Mouse (Mus musculus): ENCODE results near the gene Mical1. TPM values are rescaled to one million over a fixed set of nuclear protein-coding genes. Genes with fewer than 3 reads are reported as not detected.

Gene Mical1
- total and polyA plus RNA-seq, 3 experiments, result 1.3 to 15.7 TPM; not detected in 1

DNA sequence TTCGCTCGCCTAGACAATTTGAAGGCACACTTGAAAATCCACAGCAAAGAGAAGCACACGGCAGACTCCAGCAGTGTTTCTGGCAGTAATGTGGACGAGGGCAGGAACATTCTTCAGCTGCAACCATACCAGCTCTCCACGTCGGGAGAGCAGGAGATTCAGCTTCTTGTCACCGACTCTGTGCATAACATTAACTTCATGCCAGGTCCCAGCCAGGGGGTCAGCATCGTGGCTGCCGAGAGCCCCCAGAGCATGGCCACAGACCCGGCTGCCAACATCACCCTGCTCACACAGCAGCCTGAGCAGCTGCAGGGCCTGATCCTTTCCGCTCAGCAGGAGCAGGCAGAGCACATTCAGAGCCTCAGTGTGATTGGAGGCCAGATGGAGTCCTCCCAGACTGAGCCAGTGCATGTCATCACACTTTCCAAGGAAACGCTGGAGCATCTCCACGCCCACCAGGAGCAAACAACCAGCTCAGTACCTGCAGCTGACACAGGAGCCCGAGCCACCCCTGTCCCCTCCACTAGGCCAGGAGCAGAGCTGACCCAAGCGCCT, 11.6 kb upstream of the Mical1 start:
- no peak for DNase-seq (ENCODE audit: low read depth, low spot score)
- H3K4me1 ChIP-seq (ENCODE audit: control insufficient read depth in 1 of 2, insufficient read depth in 2 of 2, low read length in 2 of 2), result no peaks in the 10 kb centered on the region
- H3K27me3 ChIP-seq (ENCODE audit: control insufficient read depth in 1 of 2, insufficient read depth in 2 of 2, low read length in 2 of 2), result no peaks in the 10 kb centered on the region
- peaks cover 0 to 2% of the 10 kb centered on the region in 2 experiments; a peak in 1 of 4 replicates for H3K36me3 ChIP-seq (ENCODE audit: control insufficient read depth in 1 of 2, insufficient read depth in 2 of 2, low read length in 2 of 2)
- no peaks in the 10 kb centered on the region for H3K9me3 ChIP-seq (replicated peaks; ENCODE audit: insufficient read depth, low read length)
- no peak overlapping the region for H3K4me3 ChIP-seq (ENCODE audit: control insufficient read depth in 1 of 2, insufficient read depth in 1 of 2, low read depth in 2 of 2, low read length in 2 of 2)
- H3K9ac ChIP-seq (ENCODE audit: control insufficient read depth, low read depth, low read length, poor library complexity, severe bottlenecking), result no peak overlapping the region
- TF ChIP-seq KAT2A (conservative IDR thresholded peaks at IDR 0.05; ENCODE audit: low read depth, low read length), result no peak
- no peak for TF ChIP-seq POLR2A (IDR thresholded peaks at IDR 0.05; ENCODE audit: control insufficient read depth in 1 of 2, insufficient read depth in 1 of 2, low read depth in 1 of 2, low read length in 2 of 2, poor library complexity in 1 of 2)
- TF ChIP-seq BHLHE40 (IDR thresholded peaks at IDR 0.05; ENCODE audit: borderline replicate concordance, low read depth, low read length), result no peak
- TF ChIP-seq SIN3A (IDR thresholded peaks at IDR 0.05; ENCODE audit: low read length), result no peak
- TF ChIP-seq UBTF (IDR thresholded peaks at IDR 0.05; ENCODE audit: borderline replicate concordance, insufficient read depth, low read depth, low read length), result no peak
- no peak for TF ChIP-seq TAL1 (IDR thresholded peaks at IDR 0.05; ENCODE audit: low read length)
- no peak overlapping the region for H3K27ac ChIP-seq (ENCODE audit: control insufficient read depth, low read depth, low read length)
- no peaks in the 10 kb centered on the region for H3K79me2 ChIP-seq (ENCODE audit: control insufficient read depth, insufficient read depth, low read length, poor library complexity)

DNA sequence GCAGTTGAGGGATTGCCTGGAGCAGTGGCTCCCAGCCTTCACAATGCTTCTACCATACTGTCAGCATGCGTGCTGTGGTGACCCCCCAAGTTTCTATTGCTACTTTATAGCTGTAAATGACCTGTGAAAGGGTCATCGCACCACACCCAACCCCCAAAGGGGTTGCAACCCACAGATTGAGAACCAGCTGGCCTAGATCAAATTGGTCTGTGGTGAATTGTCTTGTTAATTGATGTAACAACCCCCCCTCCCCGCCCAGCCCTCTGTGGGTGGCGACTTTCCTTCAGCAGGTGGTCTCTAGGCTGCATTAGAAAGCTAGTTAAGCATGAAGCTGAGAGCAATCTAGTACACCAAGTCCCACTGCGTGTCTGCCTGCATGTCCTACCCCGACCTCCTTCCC, 8.8 kb upstream of the Mical1 start:
- peaks cover 4 to 7% of the 10 kb centered on the region in 2 experiments; a peak in 2 of 4 replicates for H3K4me1 ChIP-seq (ENCODE audit: control insufficient read depth in 1 of 2, insufficient read depth in 2 of 2, low read length in 2 of 2)
- H3K27ac ChIP-seq (ENCODE audit: control insufficient read depth, low read depth, low read length), result no peak overlapping the region
- H3K79me2 ChIP-seq (ENCODE audit: control insufficient read depth, insufficient read depth, low read length, poor library complexity), result no peaks in the 10 kb centered on the region
- no peak for DNase-seq (ENCODE audit: low read depth, low spot score)
- no peaks in the 10 kb centered on the region for H3K9me3 ChIP-seq (replicated peaks; ENCODE audit: insufficient read depth, low read length)
- no peak overlapping the region for H3K9ac ChIP-seq (ENCODE audit: control insufficient read depth, low read depth, low read length, poor library complexity, severe bottlenecking)
- no peak overlapping the region for H3K4me3 ChIP-seq (ENCODE audit: control insufficient read depth in 1 of 2, insufficient read depth in 1 of 2, low read depth in 2 of 2, low read length in 2 of 2)
- H3K36me3 ChIP-seq (ENCODE audit: control insufficient read depth in 1 of 2, insufficient read depth in 2 of 2, low read length in 2 of 2), result peaks cover 2 to 5% of the 10 kb centered on the region in 2 experiments; a peak in 3 of 4 replicates
- no peak for TF ChIP-seq EP300 (IDR thresholded peaks at IDR 0.05; ENCODE audit: low read depth in 1 of 2, low read length in 2 of 2)
- no peak for TF ChIP-seq ETS1 (IDR thresholded peaks at IDR 0.05; ENCODE audit: low read depth, low read length)
- TF ChIP-seq USF2 (IDR thresholded peaks at IDR 0.05; ENCODE audit: borderline replicate concordance in 1 of 2, insufficient read depth in 1 of 2, low read depth in 1 of 2, low read length in 2 of 2), result no peak
- no peak for TF ChIP-seq RAD21 (IDR thresholded peaks at IDR 0.05; ENCODE audit: low read depth, low read length)
- TF ChIP-seq ZMIZ1 (IDR thresholded peaks at IDR 0.05; ENCODE audit: low read depth, low read length), result no peak
- TF ChIP-seq MAFK (IDR thresholded peaks at IDR 0.05; ENCODE audit: borderline replicate concordance, low read depth, low read length), result no peak
- no peak for TF ChIP-seq E2F4 (IDR thresholded peaks at IDR 0.05; ENCODE audit: borderline replicate concordance, low read depth, low read length)
- no peak for TF ChIP-seq GATA1 (IDR thresholded peaks at IDR 0.05; ENCODE audit: low read depth, low read length)
- no peak for TF ChIP-seq NELFE (IDR thresholded peaks at IDR 0.05; ENCODE audit: low read depth, low read length)
- TF ChIP-seq MYB (IDR thresholded peaks at IDR 0.05; ENCODE audit: low read depth, low read length), result no peak
- no peaks in the 10 kb centered on the region for H3K27me3 ChIP-seq (ENCODE audit: control insufficient read depth in 1 of 2, insufficient read depth in 2 of 2, low read length in 2 of 2)
